ENCODE assay signal across 8 mouse cellular contexts in the genomic region with DNA sequence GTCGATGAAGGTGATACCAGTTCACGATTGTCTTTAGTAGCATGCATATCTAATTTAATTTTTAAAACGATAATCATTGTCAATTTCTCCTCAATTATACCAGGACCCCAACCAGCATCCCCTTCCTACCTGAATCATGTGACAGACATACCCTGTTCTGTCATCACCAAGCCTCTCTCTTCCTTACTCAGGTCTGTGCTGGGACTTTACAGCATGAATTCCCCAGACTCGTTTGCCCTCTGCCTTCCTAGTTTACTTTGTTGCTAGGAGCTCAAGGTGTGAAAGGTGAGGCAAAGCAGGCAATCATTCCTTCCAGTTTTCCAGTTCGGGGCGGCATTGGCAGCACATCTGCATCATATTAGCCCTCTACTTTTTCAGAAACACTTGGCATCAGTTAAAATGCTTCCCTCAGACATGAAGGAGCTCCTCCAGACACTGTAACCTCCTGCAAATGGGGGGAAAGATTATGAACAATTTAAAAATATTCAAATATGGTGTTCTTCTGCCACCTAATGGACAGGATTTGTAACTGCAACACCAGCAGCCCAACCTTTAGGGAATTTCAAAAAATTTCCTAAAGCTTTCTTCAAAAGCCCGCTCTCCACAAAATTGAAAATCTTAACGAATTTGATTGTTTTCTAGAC. TPM values are rescaled to one million over a fixed set of nuclear protein-coding genes. Genes with fewer than 3 reads are reported as not detected.
DNase-seq lines count a peak whose midpoint lies in the region; ATAC-seq and TF ChIP-seq lines count a peak whose summit lies in the region.
"Had no signal": no experiment of that assay in that cellular context is flagged by ENCODE, and none has a peak within 500 bp of the region (broad histone marks: within the 10 kb centered on the region; RNA-seq: fewer than 3 reads in every experiment).

No protein-coding gene starts in this region.

- H3K27ac ChIP-seq in lung, postnatal 0 days (ENCODE audit: low read length) = no peak overlapping the region

- ATAC-seq in lung, postnatal 0 days = no peak

- TF ChIP-seq EP300 in lung, postnatal 0 days (IDR thresholded peaks at IDR 0.05) = no peak

- DNase-seq in lung, postnatal 0 days (ENCODE audit: low spot score) = peak; percentile 65
- DNase-seq in lung, postnatal 4 days = no peak
- DNase-seq in brain, embryonic 18.5 days (ENCODE audit: low read depth, low spot score) = peak; percentile 18
- peak; percentile 65 for DNase-seq in forelimb bud, embryonic 11.5 days (ENCODE audit: low read depth, low spot score)
- DNase-seq in mesoderm, embryonic 11.5 days (ENCODE audit: low read depth, low spot score) = peak; percentile 64
- DNase-seq in thymus, postnatal 4 days = no peak
- DNase-seq in gastrocnemius, postnatal 14 days = no peak

- no peak overlapping the region for H3K4me2 ChIP-seq in lung, postnatal 0 days (replicated peaks; ENCODE audit: low read depth, low read length)

- no peaks in the 10 kb centered on the region for H3K27me3 ChIP-seq in lung, postnatal 0 days (replicated peaks; ENCODE audit: insufficient read depth, low read length)

- no peak overlapping the region for H3K4me3 ChIP-seq in lung, postnatal 0 days (ENCODE audit: low read depth, low read length)
- H3K4me3 ChIP-seq: myocyte had no signal

- H3K36me3 ChIP-seq in lung, postnatal 0 days (ENCODE audit: insufficient read depth, low read length) = no peaks in the 10 kb centered on the region

- peak; percentile 71 for TF ChIP-seq CTCF in lung, postnatal 0 days (IDR thresholded peaks at IDR 0.05)

- no peak overlapping the region for H3K9ac ChIP-seq in lung, postnatal 0 days (replicated peaks; ENCODE audit: low read depth)

- H3K9me3 ChIP-seq in lung, postnatal 0 days (ENCODE audit: low read length) = no peaks in the 10 kb centered on the region

- no peaks in the 10 kb centered on the region for H3K4me1 ChIP-seq in lung, postnatal 0 days (ENCODE audit: insufficient read depth, low read depth, low read length)

- intact Hi-C loops in gastrocnemius, postnatal 14 days (cut with DNase I; ENCODE audit: low total_unique reads) = no loop called here

- WGBS in lung, postnatal 0 days = 42% methylated on average over 8 of the region's 8 CpGs

RNA-seq across cellular contexts. Expression of gene Steap4, which starts 36.3 kb away (rescaled TPM):
- polyA plus RNA-seq in lung, postnatal 0 days (2015; fragmentation: Nextera tagmentation; extraction: Ambion mirVana) = 6.4 and 19.5 TPM in 2 replicates
- 10 to 100 TPM; 31.6 to 35.9 TPM for total RNA-seq in gastrocnemius, postnatal 14 days (2021)
- polyA plus RNA-seq: myocyte had no signal

RNA-seq across cellular contexts. Expression of gene Sri, which starts 49.4 kb away (rescaled TPM):
- polyA plus RNA-seq in lung, postnatal 0 days (2015; fragmentation: Nextera tagmentation; extraction: Ambion mirVana) = 338 and 346 TPM in 2 replicates
- 10 to 100 TPM; 32.7 to 35.0 TPM for total RNA-seq in gastrocnemius, postnatal 14 days (2021)

Comparison
In these comparisons a context has a peak if more than half of its experiments do, and no peak if none do; other contexts are left out.
1. DNase-seq: peak in lung, postnatal 0 days (single experiment), brain, embryonic 18.5 days (single experiment), forelimb bud, embryonic 11.5 days (single experiment) and mesoderm, embryonic 11.5 days (single experiment); none in lung, postnatal 4 days (0 of 2), thymus, postnatal 4 days (single experiment) and gastrocnemius, postnatal 14 days (single experiment).